Mouse (Mus musculus): ENCODE data around the gene Ddx50.
A peak's percentile ranks its signal among the peaks of the same experiment; 100 is the strongest.

Gene Ddx50

DNA sequence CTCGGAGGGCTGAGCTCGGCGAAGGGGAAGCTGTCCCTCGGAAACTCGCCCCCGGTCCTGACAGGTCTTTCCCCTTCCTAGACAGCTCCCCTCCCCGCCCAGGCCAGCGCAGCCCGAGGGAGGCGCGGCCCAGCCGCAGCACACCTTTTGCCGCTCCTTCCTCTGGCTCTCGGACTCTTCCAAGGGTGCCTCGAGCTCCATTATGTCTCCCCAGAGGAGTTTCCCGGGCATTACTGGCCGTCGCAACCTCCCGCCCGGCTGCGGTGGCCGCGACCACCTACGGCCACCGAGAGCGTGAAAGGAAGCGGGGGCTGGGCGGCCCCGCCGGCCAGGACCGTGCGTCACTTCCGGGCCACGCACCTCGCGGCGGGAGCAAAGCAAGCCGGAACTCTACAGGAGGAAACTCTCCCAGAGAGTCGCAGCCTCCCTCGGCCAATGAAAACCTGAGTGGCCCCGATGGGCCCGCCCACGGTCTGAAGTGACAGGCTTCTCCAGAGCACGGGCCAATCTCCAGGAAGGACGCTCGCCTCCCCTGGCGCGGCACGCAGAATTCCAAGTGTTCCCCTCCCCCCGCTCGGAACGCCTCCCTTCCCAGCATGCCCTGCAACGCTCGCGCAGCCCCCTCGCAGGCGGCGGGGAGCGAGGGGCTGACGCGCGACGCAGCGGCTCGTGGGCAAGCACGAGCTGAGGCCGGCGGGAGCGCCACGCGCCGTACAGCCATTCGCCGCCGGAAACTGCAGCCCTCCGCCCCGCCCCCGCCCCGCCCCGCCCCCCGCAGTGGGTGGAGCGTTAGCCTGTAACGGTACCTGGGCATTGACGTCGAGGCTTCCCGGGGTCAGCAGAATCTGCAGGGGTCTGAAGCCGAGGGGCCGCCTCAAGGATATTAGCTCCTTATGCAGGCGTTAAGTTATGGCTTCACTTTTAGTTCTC, at the start of gene Ddx50:
Ddx50 (minus strand) TSS at position 338 of the 930 bp plus-strand sequence.
- peak; percentile 95 for DNase-seq (ENCODE audit: low read depth)

DNA sequence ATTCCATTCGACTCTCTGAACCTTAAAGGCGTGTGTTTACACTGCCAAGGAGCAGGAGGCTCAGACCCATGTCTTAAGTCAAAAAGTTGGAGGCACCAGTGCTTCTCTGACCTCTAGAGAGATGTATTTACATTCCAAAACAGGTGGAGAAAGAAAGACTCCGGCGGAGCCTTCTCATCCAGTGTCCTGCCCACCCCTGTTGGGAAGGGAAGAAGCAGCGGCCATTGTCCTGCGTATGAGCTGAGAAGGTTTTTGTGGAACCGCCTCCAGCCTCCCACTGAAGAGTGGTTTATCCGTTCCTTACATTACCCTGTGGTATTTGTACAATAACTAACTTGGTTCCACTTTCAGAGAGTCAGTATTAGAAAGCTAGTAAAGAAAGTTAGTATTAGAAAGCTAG, 41.8 kb upstream of the Ddx50 start:
- DNase-seq (ENCODE audit: low read depth) = no peak

DNA sequence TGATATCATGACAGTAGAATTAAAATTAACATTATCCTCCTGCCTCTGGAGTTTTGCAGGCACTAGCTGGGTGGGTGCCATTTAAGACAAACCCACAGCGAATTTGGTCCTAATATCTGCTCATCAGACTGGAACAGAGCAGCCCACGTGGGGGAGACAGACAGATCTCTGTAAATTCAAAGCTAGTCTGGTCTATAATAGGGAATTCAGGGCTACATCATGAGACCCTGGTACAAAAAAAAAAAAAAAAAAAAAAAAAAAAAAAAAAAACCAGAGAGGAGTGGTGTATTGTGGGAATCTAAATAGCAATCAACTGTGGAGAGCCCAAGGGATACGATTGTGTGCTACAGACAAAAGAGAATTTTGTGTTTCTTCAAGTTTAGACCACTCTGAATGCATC, 41.2 kb upstream of the Ddx50 start:
- DNase-seq (ENCODE audit: low read depth) = no peak

DNA sequence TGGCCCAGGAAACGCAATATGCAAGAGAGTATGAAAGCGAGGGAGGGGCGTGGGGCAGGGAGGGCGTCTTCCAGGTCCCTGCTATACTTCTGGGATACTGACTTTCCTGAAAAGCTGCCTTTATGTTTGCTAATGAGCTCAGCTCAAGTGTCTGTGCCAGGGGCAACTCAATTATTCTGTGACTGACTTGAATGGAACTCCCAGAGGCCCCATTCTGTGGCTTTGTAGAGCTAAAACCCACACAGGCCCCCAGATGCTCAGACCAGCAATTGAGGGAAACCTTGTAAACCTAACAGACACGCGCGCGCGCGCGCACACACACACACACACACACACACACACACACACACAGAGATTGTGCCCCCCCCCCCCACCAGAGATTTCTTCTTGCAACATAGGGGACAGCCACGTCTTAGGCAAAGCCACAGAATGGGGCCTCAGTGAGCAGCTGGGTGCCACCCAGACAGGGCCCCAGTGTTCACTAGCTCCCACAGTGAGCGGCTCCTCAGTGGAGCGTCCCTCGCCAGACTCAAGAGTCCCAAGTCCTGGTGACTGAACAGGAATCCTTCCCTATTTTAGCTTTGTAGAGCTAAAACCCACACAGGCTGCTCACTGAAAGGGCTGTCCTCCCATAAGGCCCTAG, 36.1 kb upstream of the Ddx50 start:
- no peak for DNase-seq (ENCODE audit: low read depth)

DNA sequence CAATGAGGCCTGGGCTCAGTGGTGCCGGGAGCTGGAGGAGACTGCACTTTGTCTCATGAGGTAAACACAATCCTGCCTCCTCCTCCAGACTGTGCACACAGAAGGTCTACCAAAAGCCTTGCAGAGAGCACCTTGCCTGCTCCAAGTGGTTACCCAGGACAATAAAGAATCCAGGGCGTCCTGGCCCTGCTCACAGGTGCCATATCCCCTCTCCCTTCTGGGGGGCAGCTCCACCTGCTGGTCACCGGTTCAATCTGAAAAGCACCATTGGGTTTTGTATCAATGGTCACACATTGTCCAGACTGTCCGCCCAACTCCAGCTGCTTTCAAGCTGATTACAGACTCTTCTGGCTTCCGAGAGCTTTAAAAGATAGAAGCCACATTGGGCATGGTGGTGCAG, 32.0 kb upstream of the Ddx50 start:
- no peak for DNase-seq (ENCODE audit: low read depth)

DNA sequence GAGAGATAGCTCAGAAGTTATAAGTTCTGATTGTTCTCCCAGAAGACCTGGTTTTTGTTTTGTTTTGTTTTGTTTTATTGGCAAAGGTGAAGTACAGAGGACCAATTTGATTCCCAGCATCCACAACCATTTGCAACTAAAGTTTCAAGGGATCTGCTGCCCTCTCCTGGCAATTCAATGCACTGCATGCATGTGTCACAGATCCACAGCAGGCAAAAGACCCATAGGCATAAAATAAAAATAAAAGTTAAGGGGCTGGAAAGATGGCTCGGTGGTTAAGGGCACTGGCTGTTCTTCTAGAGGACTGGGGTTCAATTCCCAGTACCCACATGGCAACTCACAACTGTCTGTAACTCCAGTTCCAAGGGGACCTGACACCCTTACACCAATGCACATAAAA, 28.8 kb upstream of the Ddx50 start:
- DNase-seq (ENCODE audit: low read depth) = no peak

DNA sequence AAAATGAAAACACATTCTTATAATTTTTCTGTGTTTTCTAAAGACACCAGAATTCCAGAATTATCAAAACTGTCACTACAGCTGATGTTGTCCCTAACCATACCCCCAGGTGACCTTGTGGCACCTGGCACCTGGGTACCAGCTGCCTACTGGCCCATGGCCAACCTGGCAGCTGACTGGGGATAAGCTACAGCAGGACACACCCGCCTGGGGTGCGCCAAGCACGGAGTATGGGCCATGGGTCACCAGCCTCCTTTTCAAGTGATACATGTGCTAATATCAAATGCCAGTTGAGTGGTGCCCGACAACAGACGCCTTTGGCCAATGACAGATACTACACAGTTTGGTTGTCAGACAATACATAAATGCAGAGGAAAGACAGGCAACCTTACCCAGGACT, 26.3 kb upstream of the Ddx50 start:
- DNase-seq (ENCODE audit: low read depth) = no peak

DNA sequence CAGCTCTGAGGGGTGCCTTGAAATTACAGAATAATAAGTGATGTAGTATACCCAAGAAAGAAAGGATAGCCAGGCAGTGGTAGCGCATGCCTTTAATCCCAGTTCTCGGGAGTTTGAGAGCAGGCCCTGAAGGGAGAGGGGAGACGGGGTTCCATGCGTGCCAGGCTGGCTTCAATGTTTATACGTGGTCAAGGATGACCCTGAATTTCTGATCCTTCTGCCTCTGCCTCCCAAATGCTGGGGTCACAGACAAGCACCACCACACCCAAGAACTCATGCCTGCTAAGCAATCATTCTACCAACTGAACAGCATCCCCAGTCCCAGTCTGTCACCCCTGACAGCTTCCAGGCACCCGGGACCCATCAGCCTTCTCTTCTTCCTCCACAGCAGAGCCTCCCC, 25.2 kb upstream of the Ddx50 start:
- no peak for DNase-seq (ENCODE audit: low read depth)

DNA sequence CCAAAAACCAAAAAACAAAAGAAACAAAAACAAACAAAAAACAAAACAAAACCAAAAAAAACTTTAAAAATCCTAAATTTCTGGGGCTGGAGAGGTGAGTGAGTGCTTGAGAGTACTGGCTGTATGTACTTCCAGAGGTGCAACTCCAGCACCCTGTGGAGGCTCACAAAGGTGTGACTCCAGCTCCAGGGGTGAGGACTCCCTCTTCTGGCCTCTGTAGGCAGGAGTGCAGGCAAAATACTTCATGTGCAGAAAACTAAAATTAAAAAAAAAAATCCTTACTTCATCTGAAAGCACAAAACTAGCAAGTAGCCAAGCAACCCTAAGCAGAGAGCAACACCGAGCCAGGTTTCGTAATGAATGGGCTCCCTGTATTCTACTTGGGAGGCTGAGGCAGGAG, 21.3 kb upstream of the Ddx50 start:
- DNase-seq (ENCODE audit: low read depth) = no peak

DNA sequence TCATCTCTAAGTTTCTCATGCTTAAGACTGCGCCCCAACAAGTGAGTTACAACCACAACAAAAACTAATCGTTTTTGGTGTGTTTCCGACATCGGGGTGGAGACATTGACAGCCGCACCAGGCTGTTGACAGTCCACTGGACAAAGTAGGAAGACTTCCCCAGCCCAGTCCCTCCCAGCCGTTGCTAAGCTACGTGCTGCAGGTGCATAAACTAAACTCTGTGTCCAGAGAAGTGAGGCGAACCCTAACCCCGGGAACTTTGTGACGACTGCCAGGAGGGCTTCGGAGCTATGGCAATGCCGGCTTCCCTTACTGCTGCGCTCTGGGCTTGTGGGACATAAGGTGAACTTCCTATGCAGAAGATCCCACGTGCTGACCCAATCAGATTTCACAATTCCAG, 18.2 kb upstream of the Ddx50 start:
- no peak for DNase-seq (ENCODE audit: low read depth)

DNA sequence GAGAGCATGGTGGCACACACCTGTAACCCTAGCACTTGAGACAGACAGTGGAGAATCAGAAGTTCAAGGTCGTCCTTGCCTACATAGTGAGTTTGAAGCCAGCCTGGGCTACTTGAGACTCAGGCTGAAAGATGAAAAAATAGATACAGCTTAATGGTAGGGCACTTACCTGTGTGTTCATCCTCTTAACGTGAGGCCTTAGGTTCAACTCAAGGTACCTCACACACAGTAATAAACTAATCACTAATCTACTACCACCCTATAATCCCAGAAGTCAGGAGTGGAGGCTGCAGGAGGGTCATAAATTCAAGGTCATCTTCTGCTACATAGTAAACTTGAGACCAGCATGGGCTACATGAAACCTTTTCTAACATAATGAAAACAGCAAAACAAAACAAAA, 17.4 kb upstream of the Ddx50 start:
- no peak for DNase-seq (ENCODE audit: low read depth)

DNA sequence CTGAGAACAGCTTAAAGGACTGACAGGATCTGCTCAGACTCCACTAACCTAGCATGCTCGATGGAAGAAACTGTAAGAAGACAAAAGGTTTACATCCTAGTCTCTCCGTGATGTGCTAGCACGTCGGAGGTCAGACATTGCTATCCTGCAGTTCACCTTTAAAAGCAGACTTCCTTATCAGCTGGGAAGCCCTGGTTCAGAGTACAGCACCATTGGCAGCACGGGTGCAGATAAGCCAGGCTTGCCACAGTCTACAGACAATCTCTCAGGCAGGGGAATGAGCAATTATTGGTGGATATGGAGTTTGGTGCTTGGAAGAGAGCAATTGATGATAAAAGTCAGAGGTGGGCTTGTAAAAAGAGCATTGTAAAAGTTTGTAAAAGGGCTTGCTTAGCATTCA, 17.0 kb upstream of the Ddx50 start:
- DNase-seq (ENCODE audit: low read depth) = peak; percentile 53

DNA sequence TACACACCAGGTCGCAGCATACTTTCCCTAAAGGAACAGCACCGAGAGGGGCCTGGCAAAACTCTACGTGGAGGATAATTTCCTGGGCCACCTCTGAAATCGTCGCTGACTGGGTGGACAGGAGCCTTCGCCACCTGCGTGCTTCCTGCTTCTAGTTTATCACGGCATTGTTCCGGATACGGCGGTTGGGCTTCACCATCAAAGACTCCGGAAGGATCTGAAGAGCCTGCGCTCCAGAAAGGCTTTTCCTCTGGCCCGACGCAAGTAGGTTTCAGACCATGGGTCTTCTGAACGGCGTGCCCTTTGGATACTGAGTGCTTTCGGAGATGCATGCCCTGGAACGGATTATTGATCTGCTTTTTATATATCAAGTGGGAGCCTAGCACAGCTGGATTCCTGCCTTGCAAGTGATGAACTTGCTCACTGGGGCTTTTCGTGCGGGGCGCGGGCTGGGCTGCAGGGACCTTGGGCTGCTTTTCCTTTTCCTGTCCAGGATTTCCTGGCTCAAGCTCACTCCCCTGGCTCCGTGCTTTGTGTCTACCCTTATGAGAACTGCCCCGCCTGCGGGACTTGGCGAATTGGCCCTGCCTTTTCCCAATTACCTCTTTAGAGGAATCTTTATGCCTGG, 14.1 kb upstream of the Ddx50 start:
- DNase-seq (ENCODE audit: low read depth) = no peak

DNA sequence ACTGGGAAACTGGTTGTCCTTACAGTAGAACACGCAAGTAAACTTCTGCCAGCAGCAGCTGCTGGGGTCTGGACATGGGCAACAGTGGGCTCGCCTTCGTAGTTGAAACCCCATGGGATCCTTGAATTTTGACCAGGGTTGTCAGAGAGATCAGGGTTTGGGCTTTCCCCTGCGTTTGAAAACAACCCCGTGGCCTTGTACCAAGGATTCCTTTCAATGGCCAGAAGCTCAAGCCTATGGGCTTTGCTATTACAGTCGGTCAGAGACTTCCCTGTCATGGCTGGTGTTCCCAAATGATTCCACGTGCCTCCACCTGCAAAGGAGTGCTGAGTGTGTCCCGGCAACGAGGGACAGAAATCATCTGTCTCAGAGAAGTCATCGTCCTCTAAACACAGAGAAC, 13.2 kb upstream of the Ddx50 start:
- no peak for DNase-seq (ENCODE audit: low read depth)

DNA sequence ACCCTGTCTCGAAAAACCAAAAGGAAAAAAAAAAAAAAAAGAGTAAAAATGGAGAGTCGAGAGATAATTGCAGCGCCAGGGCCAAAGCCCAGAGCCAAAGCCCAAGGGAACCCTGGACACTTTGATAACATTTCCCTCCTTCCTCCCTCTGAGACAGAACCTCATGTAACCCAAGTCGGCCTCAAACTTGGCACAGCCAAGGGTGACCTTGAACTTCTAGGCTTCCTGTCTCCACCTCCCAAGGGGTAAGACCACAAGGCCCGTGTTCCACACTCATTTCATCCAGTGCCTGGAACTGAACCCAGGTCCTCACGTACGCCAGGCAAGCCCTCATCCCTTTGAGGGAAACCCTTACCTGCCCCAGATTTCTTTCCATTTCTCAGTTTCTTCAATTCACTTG, 5.7 kb upstream of the Ddx50 start:
- DNase-seq (ENCODE audit: low read depth) = no peak

DNA sequence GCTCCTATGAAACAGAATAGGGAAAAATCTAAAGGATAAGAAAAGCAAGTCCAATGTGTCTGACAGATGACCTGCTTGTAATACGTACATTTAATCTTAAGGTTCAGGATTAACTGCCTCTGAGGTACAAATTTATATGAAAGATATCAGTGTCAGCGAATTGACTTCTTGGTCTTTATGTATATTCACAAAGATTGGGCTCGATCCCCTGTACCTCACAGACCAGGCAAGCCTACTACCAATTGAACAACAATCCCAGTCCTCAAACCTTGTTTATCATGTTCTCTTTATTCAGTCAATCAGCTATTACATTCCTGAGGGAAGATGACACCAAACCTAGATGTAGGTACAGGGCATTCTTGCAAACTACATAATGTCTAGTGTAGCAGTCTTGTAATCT, 943 bp upstream of the Ddx50 start:
- no peak for DNase-seq (ENCODE audit: low read depth)

DNA sequence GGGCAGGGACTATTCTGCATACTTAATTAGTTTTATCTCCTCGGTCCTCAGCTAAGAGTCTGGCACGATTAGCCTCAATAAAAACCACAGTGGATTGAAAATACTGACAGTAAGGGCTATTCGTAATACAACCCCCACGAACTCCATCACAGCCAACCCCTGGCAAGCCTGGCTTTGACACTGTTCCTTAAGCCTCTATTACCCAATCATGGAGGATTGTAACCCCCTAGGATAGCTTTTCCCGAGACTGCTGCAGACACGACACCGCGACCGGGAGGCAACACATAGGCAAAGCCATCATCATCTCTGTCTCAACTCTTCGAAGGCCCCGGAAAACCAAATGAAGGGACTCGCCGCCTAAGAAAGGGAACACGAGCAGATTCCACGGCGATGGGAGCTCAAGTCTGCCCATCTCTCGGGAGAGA, 648 bp downstream of the Ddx50 start:
- DNase-seq (ENCODE audit: low read depth) = peak; percentile 50

DNA sequence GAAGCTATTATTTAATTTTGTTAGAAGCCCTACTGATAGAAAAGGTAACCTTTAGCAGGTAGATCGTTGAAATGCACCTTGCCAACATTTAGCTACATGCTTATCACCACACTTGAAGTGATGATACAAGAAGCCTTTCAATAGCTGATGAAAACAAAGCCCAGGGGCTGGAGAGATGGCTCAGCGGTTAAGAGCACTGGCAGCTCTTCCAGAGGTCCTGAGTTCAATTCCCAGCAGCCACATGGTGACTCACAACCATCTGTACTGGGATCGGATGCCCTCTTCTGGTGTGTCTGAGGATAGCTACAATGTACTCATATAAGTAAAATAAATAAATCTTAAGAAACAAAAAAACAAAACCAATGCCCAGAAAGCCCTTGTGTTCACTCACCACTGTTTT, 46.9 kb downstream of the Ddx50 start:
- no peak for DNase-seq (ENCODE audit: low read depth)

DNA sequence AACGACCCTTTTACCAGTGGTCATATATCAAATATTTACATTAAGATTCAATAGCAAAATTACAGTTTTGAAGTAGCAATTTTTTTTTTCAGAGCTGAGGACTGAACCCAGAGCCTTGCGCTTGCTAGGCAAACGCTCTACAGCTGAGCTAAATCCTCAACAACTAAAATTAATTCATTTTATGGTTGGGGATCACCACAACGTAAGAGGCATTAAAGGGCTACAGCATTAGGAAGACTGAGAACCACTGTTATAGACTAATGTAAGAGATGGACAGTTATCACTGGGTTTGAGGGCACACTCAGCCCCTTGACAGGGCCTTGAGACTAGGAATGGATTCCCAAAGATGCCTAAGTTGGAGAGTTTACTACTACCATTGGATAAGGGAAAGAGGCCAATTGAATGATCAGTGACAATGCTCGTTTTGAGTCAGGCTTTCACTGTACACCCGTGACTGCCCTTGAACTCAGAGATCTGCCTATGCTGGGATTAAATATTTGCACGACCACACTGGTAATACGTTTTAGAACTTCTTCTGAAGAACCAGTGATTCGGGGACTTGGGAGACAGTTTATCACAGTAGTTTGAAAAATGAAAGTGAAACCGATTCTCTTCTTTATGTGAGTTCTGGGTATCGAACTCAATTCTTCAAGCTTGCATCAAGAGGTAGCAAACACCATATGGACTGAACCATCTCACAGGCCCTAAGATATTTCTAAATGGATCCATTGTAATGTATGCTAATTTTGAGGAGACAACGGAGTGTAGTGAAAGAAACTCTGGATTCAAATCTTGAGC, 47.6 kb downstream of the Ddx50 start:
- DNase-seq (ENCODE audit: low read depth) = no peak

DNA sequence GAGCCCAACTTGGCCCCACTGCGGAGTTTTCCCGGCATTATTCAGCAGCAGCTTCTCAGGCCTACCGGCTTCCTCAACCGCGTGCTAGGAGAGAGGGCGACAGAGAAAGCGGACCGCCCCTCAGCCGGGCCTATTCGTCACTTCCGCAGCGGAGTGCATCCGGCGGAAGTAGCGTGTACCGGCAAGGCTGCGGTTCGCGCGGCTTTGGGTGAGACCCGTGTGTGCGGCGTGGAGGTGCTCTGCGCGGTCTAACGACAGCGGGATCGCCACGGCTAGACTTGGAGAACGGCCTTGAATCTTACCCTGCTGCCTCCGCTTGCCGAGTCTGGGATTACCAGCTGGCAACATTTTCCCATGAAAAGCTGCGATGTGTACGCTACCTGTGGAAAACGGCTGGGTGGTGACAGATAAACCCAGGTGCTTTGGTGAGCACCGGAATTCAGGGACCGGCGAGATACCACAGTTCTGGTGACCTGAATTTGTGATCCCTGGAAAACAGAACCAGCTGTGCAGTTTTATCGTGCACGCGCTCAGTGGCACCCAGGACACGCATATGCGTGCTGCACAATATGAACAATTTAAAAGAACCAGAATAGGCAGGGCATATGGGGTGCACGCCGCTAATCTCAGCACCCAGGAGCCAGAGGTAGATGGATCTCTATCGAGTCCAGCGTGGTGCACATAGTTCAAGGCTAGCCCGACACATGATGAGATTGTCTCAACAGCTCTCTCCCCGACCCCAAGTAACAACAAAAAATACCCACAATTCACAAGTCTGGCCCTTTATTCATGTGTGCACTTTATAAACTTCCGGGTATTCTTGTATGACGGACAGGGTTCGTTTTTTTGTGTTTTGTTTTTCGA, 48.6 kb downstream of the Ddx50 start, which contains the start of gene Ddx21:
Ddx21 (minus strand) TSS at position 105 of the 864 bp plus-strand sequence.
- peak; percentile 88 for DNase-seq (ENCODE audit: low read depth)

DNA sequence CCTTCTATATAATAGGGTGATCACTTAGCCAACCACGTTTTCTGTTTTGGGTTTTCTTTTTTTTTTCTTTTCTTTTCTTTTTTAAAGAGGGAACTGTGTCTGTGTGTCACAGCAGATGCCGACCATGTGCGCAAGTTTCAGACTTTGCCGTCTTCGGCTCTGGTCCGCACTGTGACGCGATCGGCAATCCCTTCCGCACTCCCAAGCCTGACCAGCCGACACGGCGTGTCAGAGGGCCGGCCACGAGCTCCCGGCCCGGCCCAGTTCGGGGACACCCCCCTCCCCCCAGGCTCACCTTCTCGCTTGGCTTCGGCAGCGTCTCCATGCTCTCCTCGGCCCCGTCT, 49.2 kb downstream of the Ddx50 start:
- DNase-seq (ENCODE audit: low read depth) = no peak
